Mouse (Mus musculus) neural tube, embryonic 11.5 days (tissue): ENCODE data around the gene Gab1. TPM values are rescaled to one million over a fixed set of nuclear protein-coding genes. Genes with fewer than 3 reads are reported as not detected.

Experiments used
- ATAC-seq: fragments of 200-750 bp; cut with Nextera tagmentation; 2 replicates; pipeline ENCODE4 v1.8.0; 2017; ENCODE audit warnings: moderate number of reproducible peaks, mild to moderate bottlenecking, moderate TSS enrichment, moderate library complexity; ENCODE audit not compliant: insufficient read depth, low FRiP score, low TSS enrichment
- DNase-seq: peaks from one replicate; pipeline ENCODE4 v3.0.0-alpha.2; 2015; ENCODE audit warnings: low spot score
- H3K27ac ChIP-seq: fragments of 300-500 bp; sonication (generic); 2 replicates; pipeline ENCODE4 v1.5.1; 2014; ENCODE audit warnings: low read depth, mild to moderate bottlenecking, low read length
- H3K27me3 ChIP-seq: fragments of 300-500 bp; sonication (generic); 2 replicates; pipeline ENCODE4 v1.6.1; 2014; ENCODE audit warnings: mild to moderate bottlenecking, low read length, mixed read lengths; ENCODE audit not compliant: control insufficient read depth, insufficient read depth
- H3K36me3 ChIP-seq: fragments of 300-500 bp; sonication (generic); 2 replicates; pipeline ENCODE4 v1.6.1; 2014; ENCODE audit warnings: mild to moderate bottlenecking, low read length, moderate library complexity, mixed read lengths; ENCODE audit not compliant: control insufficient read depth, insufficient read depth
- H3K4me1 ChIP-seq: fragments of 300-500 bp; sonication (generic); 2 replicates; pipeline ENCODE4 v1.6.1; 2014; ENCODE audit warnings: low read length, mixed read lengths; ENCODE audit not compliant: control insufficient read depth, insufficient read depth
- H3K4me2 ChIP-seq: fragments of 300-500 bp; sonication (generic); 2 replicates; pipeline ENCODE4 v1.6.1; 2014; ENCODE audit warnings: low read depth, mild to moderate bottlenecking, moderate library complexity
- H3K4me3 ChIP-seq: fragments of 300-500 bp; sonication (generic); 2 replicates; pipeline ENCODE4 v1.5.1; 2014; ENCODE audit warnings: low read depth, low read length
- H3K9ac ChIP-seq: fragments of 300-500 bp; sonication (generic); 2 replicates; pipeline ENCODE4 v1.6.1; 2014; ENCODE audit warnings: mild to moderate bottlenecking, low read length
- H3K9me3 ChIP-seq: fragments of 300-500 bp; sonication (generic); 2 replicates; pipeline ENCODE4 v1.6.1; 2016; ENCODE audit warnings: low read length; ENCODE audit not compliant: control insufficient read depth
- WGBS: fragments of 180-500 bp; shearing (Covaris S2); extraction: QIAGEN DNeasy Blood & Tissue Kit; methylation state at CpG from one replicate; pipeline ENCODE4 v1.1.7; 2014; 5-methylcytosine and 5-hydroxymethylcytosine counted together
- polyA plus RNA-seq: library from polyadenylated mRNA; unstranded; fragments of >200 nt; fragmentation: Nextera tagmentation; extraction: Ambion mirVana; gene quantifications from 2 replicates; pipeline ENCODE4 v1.2.1, GENCODE M21; 2014

The Gab1 gene
- polyA plus RNA-seq, 1 experiment from 2014 or later: 24.5 TPM

DNA sequence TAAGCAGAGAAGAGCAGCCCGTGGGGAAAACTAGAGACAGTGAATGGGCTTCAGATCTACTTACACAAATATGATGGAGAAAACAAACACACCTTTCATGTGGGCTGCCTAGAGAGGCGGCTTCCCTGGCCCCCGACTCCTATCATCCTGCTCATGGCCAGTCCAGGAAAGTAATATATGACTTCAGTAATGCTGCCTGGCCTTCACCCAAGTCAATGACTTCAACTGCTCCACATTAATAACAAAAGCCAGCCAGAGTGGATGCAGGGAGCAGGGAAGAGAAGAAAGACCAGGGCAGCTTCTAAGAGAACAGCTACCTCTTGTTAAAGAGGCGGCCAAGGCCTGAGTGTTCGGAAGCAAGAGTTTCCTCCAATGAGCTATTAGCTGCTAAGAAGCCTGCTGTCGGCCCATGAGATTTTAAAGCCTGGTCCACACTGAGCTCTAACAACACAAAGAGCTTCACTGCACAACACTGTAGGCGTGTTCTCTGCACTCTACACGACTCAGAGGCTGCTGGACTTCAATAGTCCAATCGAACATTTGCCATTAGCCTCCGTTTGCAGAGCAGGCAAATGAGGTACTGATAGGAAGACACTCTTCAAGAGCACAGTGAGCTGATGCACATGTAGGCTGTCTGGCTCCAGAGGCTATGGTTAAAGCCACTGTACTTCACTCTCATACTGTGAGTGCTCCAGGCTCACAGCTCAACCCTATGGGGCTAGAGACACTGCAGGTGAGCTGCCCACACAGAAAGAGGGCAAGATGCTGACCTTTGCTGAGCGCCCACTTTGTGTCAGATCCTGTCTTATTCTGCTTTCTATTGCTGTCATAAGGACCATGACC is 49.4 kb downstream of the Gab1 start:
- DNase-seq (no peak), ATAC-seq (0 out of 2 replicates have a peak, but pooled peaks have one; percentile 38)
- Histone ChIP-seq H3K9me3 (no peaks in the 10 kb centered on the region), H3K27me3 (no peaks in the 10 kb centered on the region), H3K27ac (peak overlapping the region; percentile 39; the same call in 1 of the 2 replicates), H3K4me1 (peaks cover 8% of the 10 kb centered on the region; the same call in 1 of the 2 replicates), H3K4me3 (no peak overlapping the region), H3K9ac (no peak overlapping the region), H3K4me2 (no peak overlapping the region), H3K36me3 (no peaks in the 10 kb centered on the region)
- WGBS: 71% methylated on average over 11 of the region's 11 CpGs

DNA sequence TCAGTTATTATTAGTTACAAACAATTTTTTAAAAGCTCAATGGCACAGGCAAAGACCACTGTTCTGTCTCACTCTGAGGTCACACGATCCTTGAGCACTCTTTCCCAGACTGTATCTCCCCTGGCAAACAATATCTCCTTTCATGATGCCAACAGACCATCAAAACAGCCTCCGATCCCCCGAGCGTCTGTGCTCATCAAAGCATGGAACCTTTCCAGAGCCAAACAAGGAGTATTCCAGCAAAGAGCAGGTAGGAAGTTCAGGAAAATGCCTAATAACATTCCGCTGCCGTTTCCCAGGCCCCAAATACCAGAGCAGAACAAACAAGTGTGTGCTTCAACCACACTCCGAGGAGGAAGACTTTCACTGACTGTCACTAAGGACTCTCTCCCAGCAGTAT is 50.2 kb downstream of the Gab1 start:
- Histone ChIP-seq H3K36me3 (no peaks in the 10 kb centered on the region), H3K4me2 (no peak overlapping the region), H3K4me1 (peaks cover 8% of the 10 kb centered on the region; the same call in 1 of the 2 replicates), H3K27ac (0 out of 2 replicates have a peak overlapping the region, but pooled peaks have one; percentile 39), H3K9ac (no peak overlapping the region), H3K27me3 (no peaks in the 10 kb centered on the region), H3K4me3 (no peak overlapping the region), H3K9me3 (no peaks in the 10 kb centered on the region)
- DNase-seq: no peak
- WGBS: 64% methylated on average over 7 of the region's 7 CpGs
- ATAC-seq: no peak

DNA sequence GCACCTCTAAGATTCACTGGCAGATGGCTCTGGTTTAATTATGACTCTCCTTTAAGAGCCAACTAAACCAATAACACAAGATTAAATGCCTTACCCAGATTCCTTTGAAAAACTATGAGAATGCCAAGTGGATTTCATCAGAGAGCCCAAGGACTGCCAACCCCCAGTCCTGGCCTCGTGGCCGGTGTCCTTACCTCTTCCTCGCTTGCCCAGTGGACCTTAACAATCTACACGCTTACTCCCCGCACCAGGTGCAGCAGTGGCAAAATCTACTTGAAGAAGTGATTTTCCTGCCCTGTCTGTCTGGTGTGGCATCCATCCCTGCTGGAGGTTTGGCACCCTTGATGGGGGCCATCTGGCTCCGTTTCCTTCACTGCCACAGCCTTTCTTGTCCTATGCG is 53.3 kb downstream of the Gab1 start:
- ATAC-seq: no peak

GRCm38 (mm10) chr8:80825136-80825535 is 55.2 kb downstream of the Gab1 start:
- WGBS: 77% methylated on average over 4 of the region's 4 CpGs
- Histone ChIP-seq H3K9ac (no peak overlapping the region), H3K27me3 (no peaks in the 10 kb centered on the region), H3K9me3 (no peaks in the 10 kb centered on the region), H3K36me3 (no peaks in the 10 kb centered on the region), H3K4me2 (no peak overlapping the region), H3K4me3 (no peak overlapping the region), H3K4me1 (0 out of 2 replicates have a peak, but pooled peaks cover 2% of the 10 kb centered on the region), H3K27ac (no peak overlapping the region)
- DNase-seq (no peak), ATAC-seq (no peak)

More for the DNA sequence above, 53.3 kb downstream of the Gab1 start:
- Histone ChIP-seq H3K9me3 (no peaks in the 10 kb centered on the region), H3K4me3 (no peak overlapping the region), H3K9ac (no peak overlapping the region), H3K36me3 (no peaks in the 10 kb centered on the region), H3K4me1 (peaks cover 10% of the 10 kb centered on the region; the same call in 1 of the 2 replicates), H3K27ac (no peak overlapping the region), H3K27me3 (no peaks in the 10 kb centered on the region), H3K4me2 (no peak overlapping the region)
- no peak for DNase-seq
- WGBS: 92% methylated on average over 7 of the region's 7 CpGs

- ATAC-seq (no peak), DNase-seq (no peak)
- no peak overlapping the region for H3K27ac ChIP-seq
- no peaks in the 10 kb centered on the region for H3K9me3 ChIP-seq
- 53% methylated on average over 5 of the region's 5 CpGs for WGBS
- H3K4me1 ChIP-seq: 0 out of 2 replicates have a peak, but pooled peaks cover 2% of the 10 kb centered on the region
- no peaks in the 10 kb centered on the region for H3K36me3 ChIP-seq
- no peaks in the 10 kb centered on the region for H3K27me3 ChIP-seq
- H3K4me3 ChIP-seq: no peak overlapping the region
- H3K4me2 ChIP-seq: no peak overlapping the region
- H3K9ac ChIP-seq: no peak overlapping the region
Measured at GRCm38 (mm10) chr8:80824426-80824825, 55.9 kb downstream of the Gab1 start.

- Histone ChIP-seq H3K4me1 (0 out of 2 replicates have a peak, but pooled peaks cover 2% of the 10 kb centered on the region), H3K36me3 (no peaks in the 10 kb centered on the region), H3K9ac (no peak overlapping the region), H3K4me3 (no peak overlapping the region), H3K27me3 (no peaks in the 10 kb centered on the region), H3K27ac (no peak overlapping the region), H3K9me3 (no peaks in the 10 kb centered on the region), H3K4me2 (no peak overlapping the region)
- ATAC-seq (no peak), DNase-seq (no peak)
- WGBS: 81% methylated on average over 5 of the region's 5 CpGs
Measured at GRCm38 (mm10) chr8:80823250-80823649, 57.1 kb downstream of the Gab1 start.

GRCm38 (mm10) chr8:80821367-80822225 is 58.7 kb downstream of the Gab1 start:
- no peaks in the 10 kb centered on the region for H3K27me3 ChIP-seq

DNA sequence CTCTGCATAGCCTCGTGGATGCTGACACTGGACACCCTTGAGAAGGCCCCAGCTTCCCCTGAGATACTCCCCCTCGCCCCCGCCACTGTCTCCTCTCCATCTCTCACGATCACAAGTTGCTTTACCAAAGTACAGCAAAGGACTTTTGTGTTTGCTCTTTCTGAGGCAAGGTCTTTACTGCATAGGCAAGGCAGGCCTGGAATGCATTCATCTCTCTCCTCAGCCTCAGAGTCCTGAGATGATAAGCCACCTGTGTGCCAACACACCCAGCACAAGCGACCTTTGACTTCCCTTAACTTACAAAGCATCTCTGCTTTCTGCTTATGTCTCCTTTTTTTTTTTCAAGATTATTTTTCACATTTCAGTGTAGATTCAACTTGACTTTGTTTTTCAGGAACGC is 61.3 kb downstream of the Gab1 start:
- no peak for ATAC-seq
- Histone ChIP-seq H3K36me3 (no peaks in the 10 kb centered on the region), H3K4me1 (0 out of 2 replicates have a peak, but pooled peaks cover 2% of the 10 kb centered on the region), H3K9ac (no peak overlapping the region), H3K4me3 (no peak overlapping the region), H3K9me3 (no peaks in the 10 kb centered on the region), H3K4me2 (no peak overlapping the region), H3K27ac (no peak overlapping the region), H3K27me3 (no peaks in the 10 kb centered on the region)
- DNase-seq: no peak
- 85% methylated on average over 6 of the region's 6 CpGs for WGBS

More at GRCm38 (mm10) chr8:80821367-80822225, 58.7 kb downstream of the Gab1 start:
- no peaks in the 10 kb centered on the region for H3K36me3 ChIP-seq
- H3K9ac ChIP-seq: no peak overlapping the region
- no peak overlapping the region for H3K4me3 ChIP-seq
- ATAC-seq (no peak), DNase-seq (no peak)
- 0 out of 2 replicates have a peak, but pooled peaks cover 2% of the 10 kb centered on the region for H3K4me1 ChIP-seq
- no peak overlapping the region for H3K27ac ChIP-seq
- no peaks in the 10 kb centered on the region for H3K9me3 ChIP-seq
- H3K4me2 ChIP-seq: no peak overlapping the region
- WGBS: 68% methylated on average over 12 of the region's 12 CpGs
